12 mouse cellular contexts compared by ENCODE assay signal in genomic region chr15:77851136-77851535, GRCm38 (mm10). TPM values are rescaled to one million over a fixed set of nuclear protein-coding genes. Genes with fewer than 3 reads are reported as not detected.
A peak's percentile ranks its signal among the peaks of the same experiment; 100 is the strongest.
DNase-seq lines count a peak whose midpoint lies in the region; ATAC-seq lines count a peak whose summit lies in the region.
"Had no signal": no experiment of that assay in that cellular context is flagged by ENCODE, and none has a peak within 500 bp of the region (broad histone marks: within the 10 kb centered on the region; RNA-seq: fewer than 3 reads in every experiment).

No protein-coding gene starts in this region.

- H3K9me3 ChIP-seq in liver, embryonic 11.5 days (ENCODE audit: control insufficient read depth, low read length) = no peaks in the 10 kb centered on the region
- H3K9me3 ChIP-seq: hindbrain, embryonic 15.5 days; midbrain, embryonic 12.5 days had no signal

- no peak for ATAC-seq in liver, embryonic 11.5 days (replicated peaks; ENCODE audit: low FRiP score)

- no peak overlapping the region for H3K9ac ChIP-seq in liver, embryonic 11.5 days (ENCODE audit: low read depth, low read length)
- H3K9ac ChIP-seq: hindbrain, embryonic 15.5 days; midbrain, embryonic 12.5 days had no signal

- H3K4me3 ChIP-seq in liver, embryonic 11.5 days (ENCODE audit: low read depth, low read length) = no peak overlapping the region
- H3K4me3 ChIP-seq: forebrain, embryonic 10.5 days; hindbrain, embryonic 15.5 days; midbrain, embryonic 12.5 days had no signal

- DNase-seq in liver (peak; percentile 51), R1 (ENCODE audit: low read depth, low spot score) (peak; percentile 89)
- no peak for DNase-seq in liver, embryonic 11.5 days (ENCODE audit: low spot score)
- peak; percentile 79 for DNase-seq in lung, postnatal 25 days (ENCODE audit: low spot score)
- peak; percentile 71 for DNase-seq in thymus, postnatal 14 days
- DNase-seq in right cerebral cortex, postnatal 36 days (ENCODE audit: low spot score in 2 of 2) = no peak
- no peak for DNase-seq in Muller cell, postnatal 12 days (ENCODE audit: inconsistent ontology term)
- DNase-seq: cerebellum, adult 9-11 months; kidney, postnatal 4 days had no signal

- no peaks in the 10 kb centered on the region for H3K36me3 ChIP-seq in liver, embryonic 11.5 days (ENCODE audit: control insufficient read depth, insufficient read depth, low read length)
- H3K36me3 ChIP-seq: forebrain, embryonic 10.5 days; hindbrain, embryonic 15.5 days; midbrain, embryonic 12.5 days had no signal

- no peak overlapping the region for H3K4me2 ChIP-seq in liver, embryonic 11.5 days
- H3K4me2 ChIP-seq: hindbrain, embryonic 15.5 days; midbrain, embryonic 12.5 days had no signal

- no peak overlapping the region; the same call in 1 of the 2 replicates for H3K27ac ChIP-seq in liver, embryonic 11.5 days (ENCODE audit: low read depth, low read length)
- H3K27ac ChIP-seq: forebrain, embryonic 10.5 days; hindbrain, embryonic 15.5 days; midbrain, embryonic 12.5 days had no signal

- 36% methylated on average over 3 of the region's 3 CpGs for WGBS in liver, embryonic 11.5 days

- H3K27me3 ChIP-seq in liver, embryonic 11.5 days (replicated peaks; ENCODE audit: control insufficient read depth, insufficient read depth, low read length) = no peaks in the 10 kb centered on the region
- H3K27me3 ChIP-seq: hindbrain, embryonic 15.5 days; midbrain, embryonic 12.5 days had no signal

- peaks cover 10% of the 10 kb centered on the region for H3K4me1 ChIP-seq in liver, embryonic 11.5 days (replicated peaks; ENCODE audit: control insufficient read depth, insufficient read depth, low read length)
- H3K4me1 ChIP-seq: hindbrain, embryonic 15.5 days; midbrain, embryonic 12.5 days had no signal

RNA-seq across cellular contexts. Expression of gene Myh9, which starts 9.2 kb away (rescaled TPM):
- polyA plus RNA-seq in liver, embryonic 11.5 days (2014; fragmentation: Nextera tagmentation; extraction: Ambion mirVana) = 49.8 and 53.0 TPM in 2 replicates

Comparison
In these comparisons a context has a peak if more than half of its experiments do, and no peak if none do; other contexts are left out.
1. DNase-seq: peak in liver (single experiment), R1 (single experiment), lung, postnatal 25 days (single experiment) and thymus, postnatal 14 days (single experiment); none in liver, embryonic 11.5 days (single experiment), right cerebral cortex, postnatal 36 days (0 of 2) and Muller cell, postnatal 12 days (single experiment).